Comparison of ENCODE assay signal across 8 mouse cellular contexts in genomic region chr2:156766227-156767019, GRCm38 (mm10). TPM values are rescaled to one million over a fixed set of nuclear protein-coding genes. Genes with fewer than 3 reads are reported as not detected.
A peak's percentile ranks its signal among the peaks of the same experiment; 100 is the strongest.
DNase-seq lines count a peak whose midpoint lies in the region; ATAC-seq lines count a peak whose summit lies in the region.
"Had no signal": no experiment of that assay in that cellular context is flagged by ENCODE, and none has a peak within 500 bp of the region (broad histone marks: within the 10 kb centered on the region; RNA-seq: fewer than 3 reads in every experiment).

No protein-coding gene starts in this region.

- peaks cover 31% of the 10 kb centered on the region for H3K36me3 ChIP-seq in heart, embryonic 10.5 days
- H3K36me3 ChIP-seq in liver, embryonic 13.5 days = peaks cover 15% of the 10 kb centered on the region

- no peaks in the 10 kb centered on the region for H3K27me3 ChIP-seq in heart, embryonic 10.5 days (ENCODE audit: insufficient read depth, poor library complexity, severe bottlenecking)
- no peaks in the 10 kb centered on the region for H3K27me3 ChIP-seq in liver, embryonic 13.5 days
- H3K27me3 ChIP-seq: embryonic facial prominence, embryonic 12.5 days had no signal

- H3K27ac ChIP-seq in heart, embryonic 10.5 days = 0 out of 2 replicates have a peak overlapping the region, but pooled peaks have one; percentile 48
- no peak overlapping the region for H3K27ac ChIP-seq in liver, embryonic 13.5 days
- H3K27ac ChIP-seq: embryonic facial prominence, embryonic 12.5 days had no signal

- 71% methylated on average over 10 of the region's 10 CpGs for WGBS in heart, embryonic 10.5 days
- WGBS in liver, embryonic 13.5 days (ENCODE audit: insufficient replicate concordance) = 50% methylated on average over 10 of the region's 10 CpGs

- intact Hi-C loops in heart, postnatal 25 days (cut with DNase I) = no loop called here

- peak; percentile 75 for DNase-seq in heart, embryonic 10.5 days (ENCODE audit: low spot score)
- no peak for DNase-seq in heart, postnatal 25 days (ENCODE audit: low spot score)
- DNase-seq in 3134 (ENCODE audit: extremely low read depth, insufficient read length, low spot score) (peak; percentile 47), 3T3-L1 (ENCODE audit: low read depth, low spot score) (peak; percentile 68)
- DNase-seq in liver, embryonic 13.5 days = no peak
- no peak for DNase-seq in testis, postnatal 10 days (ENCODE audit: low spot score)
- DNase-seq in urinary bladder, postnatal 36 days (ENCODE audit: low spot score in 2 of 2) = no peak

- H3K9me3 ChIP-seq in heart, embryonic 10.5 days = no peaks in the 10 kb centered on the region
- H3K9me3 ChIP-seq in liver, embryonic 13.5 days (replicated peaks) = no peaks in the 10 kb centered on the region
- H3K9me3 ChIP-seq: embryonic facial prominence, embryonic 12.5 days had no signal

- peaks cover 26% of the 10 kb centered on the region for H3K4me1 ChIP-seq in heart, embryonic 10.5 days
- peaks cover 13% of the 10 kb centered on the region for H3K4me1 ChIP-seq in liver, embryonic 13.5 days (replicated peaks)

- ATAC-seq in liver, embryonic 13.5 days (ENCODE audit: low read depth) = peak; percentile 61

- H3K4me2 ChIP-seq in liver, embryonic 13.5 days = no peak overlapping the region
- H3K4me2 ChIP-seq: embryonic facial prominence, embryonic 12.5 days had no signal

- no peak overlapping the region for H3K4me3 ChIP-seq in heart, embryonic 10.5 days
- no peak overlapping the region for H3K4me3 ChIP-seq in liver, embryonic 13.5 days (replicated peaks)
- H3K4me3 ChIP-seq: embryonic facial prominence, embryonic 12.5 days had no signal

- H3K9ac ChIP-seq in liver, embryonic 13.5 days = no peak overlapping the region
- H3K9ac ChIP-seq: embryonic facial prominence, embryonic 12.5 days had no signal

RNA-seq across cellular contexts. Expression of gene Myl9, which starts 8.8 kb away (rescaled TPM):
- polyA plus RNA-seq in heart, embryonic 10.5 days (2016; fragmentation: Nextera tagmentation; extraction: Ambion mirVana) = 1,471 and 1,998 TPM in 2 replicates
- 100 to 1,000 TPM; 200 to 205 TPM for total RNA-seq in heart, postnatal 25 days (2021)
- polyA plus RNA-seq in liver, embryonic 13.5 days (2015; fragmentation: Nextera tagmentation; extraction: Ambion mirVana) = 58.3 and 60.1 TPM in 2 replicates

Comparison
In these comparisons a context has a peak if more than half of its experiments do, and no peak if none do; other contexts are left out.
1. DNase-seq: peak in heart, embryonic 10.5 days (single experiment), 3134 (single experiment) and 3T3-L1 (single experiment); none in heart, postnatal 25 days (single experiment), liver, embryonic 13.5 days (single experiment), testis, postnatal 10 days (single experiment) and urinary bladder, postnatal 36 days (0 of 2).
2. RNA of gene Myl9, which starts 8.8 kb away (polyA plus RNA-seq): 1,471 to 1,998 TPM in heart, embryonic 10.5 days; 58.3 to 60.1 TPM in liver, embryonic 13.5 days; every median in the first group is over 10 times any median in the second.